Mouse (Mus musculus) megakaryocyte-erythroid progenitor cell, adult 5-6 weeks (primary cell): ENCODE results near the gene Fyttd1. TPM values are rescaled to one million over a fixed set of nuclear protein-coding genes. Genes with fewer than 3 reads are reported as not detected.
"Not testable (repeated sequence)": the region's sequence is repeated elsewhere in the genome, so short reads cannot be mapped to it uniquely, and the experiment has no call there.

Source experiments
- ATAC-seq: replicated peaks from 2 replicates; pipeline ENCODE4 v1.8.0; 2016; ENCODE audit warnings: mild to moderate bottlenecking, inconsistent platforms; ENCODE audit not compliant: severe bottlenecking, poor library complexity, low FRiP score, low TSS enrichment
- total RNA-seq, 2 experiments: library from RNA; stranded (forward) in 1 of 2; stranded (reverse) in 1 of 2; fragments of 200-1000, 215-1000 nt in 1 of 2; fragments of >200 nt in 1 of 2; fragmentation: Nextera tagmentation in 1 of 2; gene quantifications; 2 replicates each; pipeline ENCODE4 v1.2.3; 2014 to 2017

Fyttd1 gene
- total RNA-seq, 2 experiments from 2014 or later: 23.3 to 48.8 TPM

DNA sequence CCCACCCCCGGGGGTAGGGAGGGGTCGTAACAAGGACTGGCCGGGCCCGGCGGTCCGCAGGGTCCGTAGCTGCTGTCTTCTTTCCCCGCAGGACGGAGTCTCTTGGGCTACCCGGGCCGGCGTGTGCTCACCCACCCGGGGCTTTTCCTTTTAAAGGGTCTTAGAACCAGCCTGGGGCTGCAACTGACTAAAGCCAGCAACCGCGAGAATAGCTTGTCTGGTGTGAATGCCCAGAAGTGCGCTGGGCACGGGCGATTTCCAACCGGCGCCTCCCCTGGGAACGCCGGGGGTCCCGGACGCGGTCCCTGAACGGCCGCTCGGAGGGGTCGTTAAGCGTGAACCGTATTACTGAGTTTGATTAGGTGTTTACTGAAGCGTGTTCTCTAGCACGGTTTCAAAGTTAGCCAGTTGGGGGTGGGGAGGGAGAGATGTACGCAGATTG lies 878 bp downstream of the Fyttd1 start:
- ATAC-seq: no peak

DNA sequence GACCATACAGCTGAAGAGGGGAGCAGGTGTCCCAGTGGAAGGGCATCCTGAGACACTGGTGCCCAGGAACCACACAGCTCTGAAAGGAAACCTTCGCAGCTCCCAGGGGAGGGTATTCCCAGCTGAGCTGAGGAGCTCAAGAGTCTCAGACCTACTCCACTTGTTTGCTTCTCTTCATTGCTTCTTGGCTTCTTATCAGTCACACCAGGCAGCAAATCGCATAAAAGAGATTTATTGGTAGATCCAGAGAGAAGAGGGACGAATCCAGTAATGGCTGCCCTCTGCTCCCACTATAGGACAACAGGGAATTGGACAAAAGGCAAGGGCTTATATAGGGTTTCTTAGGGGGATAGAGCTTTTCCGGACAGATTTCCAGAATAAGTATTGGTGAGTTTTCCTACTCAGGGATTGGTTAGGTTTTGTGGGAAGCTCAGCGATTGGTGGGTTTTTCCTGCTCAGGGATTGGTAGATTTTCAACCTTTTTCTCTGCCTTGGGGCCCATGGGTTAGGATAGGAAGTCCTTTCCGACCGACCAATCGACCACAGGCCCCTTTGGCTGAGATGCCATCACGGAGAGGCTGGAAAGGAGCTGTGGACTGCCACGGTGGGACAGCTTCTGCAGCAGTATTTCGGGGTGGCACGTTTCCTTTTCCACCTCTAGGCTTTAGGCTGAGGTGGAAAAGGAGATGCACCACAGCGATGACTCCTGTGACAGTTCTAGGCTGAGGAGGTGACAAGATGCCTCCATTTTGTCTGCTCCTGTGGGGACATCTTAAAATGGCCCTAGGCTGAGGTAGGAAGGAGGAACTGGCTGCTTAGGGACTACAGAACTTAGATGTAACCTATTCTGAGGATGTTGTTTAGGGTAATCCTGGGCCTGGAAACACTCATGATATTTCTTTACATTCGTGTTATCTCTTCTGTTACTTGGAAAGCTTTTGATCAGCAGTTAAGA lies 1.9 kb downstream of the Fyttd1 start:
- ATAC-seq: no peak

DNA sequence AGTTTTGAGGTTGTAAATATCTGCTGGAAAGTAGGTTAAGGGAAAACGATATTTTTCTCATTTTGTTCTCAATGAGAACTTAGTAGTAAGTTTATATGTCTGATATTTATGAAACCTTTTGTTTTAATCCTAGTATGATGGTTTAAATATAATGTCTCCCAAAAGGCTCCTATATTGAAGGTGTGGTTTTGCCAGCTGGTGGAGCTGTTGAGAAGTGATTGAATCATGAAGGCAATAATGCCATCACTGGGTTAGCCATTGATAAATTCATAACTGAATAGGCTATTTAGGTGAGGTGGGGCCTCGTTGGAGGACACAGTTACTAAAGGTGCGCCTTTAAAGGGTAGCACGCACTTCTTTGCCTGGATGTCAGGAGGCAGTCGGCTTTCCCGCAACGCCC lies 4.2 kb downstream of the Fyttd1 start:
- no peak for ATAC-seq

DNA sequence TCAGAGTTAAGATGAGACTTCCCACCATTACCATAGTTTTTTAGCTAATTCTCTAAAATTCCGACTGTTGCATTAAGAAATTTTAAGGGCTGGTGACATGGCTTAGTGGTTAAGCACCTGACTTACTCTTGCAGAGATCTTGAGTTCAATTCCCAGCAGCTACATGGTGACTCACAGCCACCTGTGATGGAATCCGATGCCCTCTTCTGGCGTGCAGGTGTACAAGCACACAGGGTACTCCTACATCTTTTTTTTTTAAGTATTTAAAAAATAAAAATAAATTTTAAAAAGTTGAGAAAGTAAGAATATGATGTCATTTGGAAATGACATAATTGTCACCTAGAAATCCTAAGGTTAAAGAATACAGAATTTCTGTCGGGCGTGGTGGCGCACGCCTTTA lies 10.7 kb downstream of the Fyttd1 start:
- ATAC-seq: no peak

DNA sequence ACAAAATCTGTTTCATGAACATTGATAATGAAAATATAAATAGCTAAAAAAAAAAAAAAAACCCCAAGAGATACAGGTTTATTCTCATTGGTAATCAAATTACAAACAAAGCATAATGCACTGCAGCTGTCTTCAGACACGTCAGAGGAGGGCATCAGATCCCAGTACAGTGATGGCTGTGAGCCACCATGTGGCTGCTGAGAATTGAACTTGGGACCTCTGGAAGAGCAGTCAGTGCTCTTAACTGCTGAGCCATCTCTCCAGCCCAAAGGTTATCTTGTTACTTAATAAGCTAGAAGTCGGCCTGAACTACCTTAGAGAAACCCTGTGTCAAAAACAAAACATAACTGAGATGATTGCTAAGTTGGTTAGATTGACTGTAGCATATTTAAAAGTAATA lies 12.6 kb downstream of the Fyttd1 start:
- no peak for ATAC-seq

DNA sequence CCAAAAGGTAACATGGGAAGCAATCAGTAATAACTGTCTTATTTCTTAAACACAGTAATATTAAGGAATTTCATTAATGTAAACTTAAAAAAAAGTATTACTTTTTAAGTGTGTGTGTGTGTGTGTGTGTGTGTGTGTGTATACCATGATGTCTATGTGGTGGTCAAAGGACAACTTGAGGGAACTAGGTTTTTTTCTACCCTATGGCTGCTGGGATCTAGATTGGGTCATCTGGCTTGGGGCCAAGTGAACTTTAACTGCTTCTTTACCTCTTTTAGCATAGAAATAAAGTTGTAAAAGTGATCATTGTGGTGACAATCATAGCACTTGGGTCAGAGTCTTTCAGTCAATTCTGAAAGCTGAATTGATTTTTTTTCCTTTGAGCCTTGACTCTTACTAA lies 18.8 kb downstream of the Fyttd1 start:
- ATAC-seq: no peak

DNA sequence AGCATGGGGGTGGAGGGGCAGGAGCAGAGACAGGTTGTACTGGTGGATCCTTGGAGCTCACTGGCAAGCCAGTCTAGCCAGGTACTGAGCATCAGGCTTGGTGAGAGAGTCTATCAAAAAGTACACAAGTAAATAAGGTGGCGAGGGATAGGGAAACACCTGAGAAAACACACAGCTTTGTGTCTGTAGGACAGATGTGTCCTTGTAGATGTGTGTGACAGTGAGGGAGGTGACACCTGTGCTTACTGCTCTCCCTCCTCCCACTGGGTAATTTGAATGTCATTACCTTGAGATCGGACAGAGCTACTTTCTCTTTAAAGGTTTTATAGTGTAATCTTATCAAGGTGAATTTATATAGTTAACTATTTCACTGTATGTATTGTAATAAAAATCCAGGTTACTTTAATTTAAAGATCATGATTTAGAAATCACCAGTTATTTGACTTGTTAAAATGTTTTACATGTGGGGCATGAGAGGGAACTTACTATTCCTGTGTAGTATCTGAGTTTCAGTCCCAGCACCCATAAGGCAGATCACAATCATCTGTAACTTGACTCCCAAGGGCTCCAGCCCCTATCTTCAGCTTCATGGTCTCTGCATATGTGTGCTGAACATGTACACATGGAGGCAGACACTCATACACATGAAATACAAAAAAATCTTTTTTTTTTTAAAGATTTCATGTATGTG lies 24.2 kb downstream of the Fyttd1 start:
- no peak for ATAC-seq

DNA sequence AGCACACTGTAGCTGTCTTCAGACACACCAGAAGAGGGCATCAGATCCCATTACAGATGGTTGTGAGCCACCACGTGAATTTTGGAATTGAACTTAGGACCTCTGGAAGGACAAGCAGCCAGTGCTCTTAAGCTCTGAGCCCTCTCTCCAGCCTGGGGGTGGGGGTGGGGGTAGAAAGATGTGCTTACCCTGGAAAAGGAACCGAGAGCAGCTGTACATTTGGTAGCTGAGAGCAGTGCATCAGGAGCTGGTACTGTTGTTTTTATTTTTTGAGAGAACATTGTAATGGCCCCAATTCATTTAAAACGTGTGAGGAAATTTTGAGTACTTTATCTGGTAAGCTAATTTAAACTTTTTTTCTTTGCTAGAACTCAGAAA lies 24.7 kb downstream of the Fyttd1 start:
- no peak for ATAC-seq

DNA sequence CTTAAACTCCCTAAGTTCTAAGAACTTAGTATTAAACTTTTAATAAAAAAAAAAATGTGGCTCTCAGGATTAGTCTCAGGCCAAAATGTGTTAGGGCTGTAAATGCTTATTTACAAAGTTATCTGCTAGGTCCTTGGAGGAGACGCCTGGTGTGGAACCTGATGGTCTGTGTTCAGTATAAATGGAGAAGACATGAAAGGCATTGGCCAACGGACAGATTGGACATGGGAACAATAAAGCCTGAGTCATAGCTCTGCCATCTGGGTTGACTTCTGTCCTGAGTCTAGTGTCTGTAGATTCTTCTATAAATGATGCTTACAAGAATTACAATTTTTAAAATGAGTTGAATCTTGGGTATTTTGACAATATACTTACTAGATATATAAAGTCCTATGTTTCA lies 28.9 kb downstream of the Fyttd1 start:
- ATAC-seq: no peak

DNA sequence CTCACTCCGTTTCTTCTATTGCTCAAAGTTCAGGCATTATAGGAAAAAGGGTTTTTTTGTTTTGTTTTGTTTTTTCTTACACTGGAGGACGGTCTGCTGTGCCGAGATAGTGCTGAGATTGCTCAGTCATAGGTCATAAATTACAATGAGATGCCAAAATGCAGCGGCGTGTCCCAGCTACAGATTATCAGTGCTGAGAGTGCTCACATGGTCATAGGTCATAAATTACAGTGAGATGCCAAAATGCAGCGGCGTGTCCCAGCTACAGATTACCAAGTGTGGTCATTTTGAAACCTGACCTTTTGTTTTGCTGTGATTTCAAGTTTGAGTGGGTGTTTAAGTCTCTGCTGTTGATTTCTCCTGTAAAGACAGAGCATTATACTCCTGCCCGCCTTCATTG lies 29.4 kb downstream of the Fyttd1 start:
- peak; percentile 55; the same call in 1 of the 2 replicates for ATAC-seq

DNA sequence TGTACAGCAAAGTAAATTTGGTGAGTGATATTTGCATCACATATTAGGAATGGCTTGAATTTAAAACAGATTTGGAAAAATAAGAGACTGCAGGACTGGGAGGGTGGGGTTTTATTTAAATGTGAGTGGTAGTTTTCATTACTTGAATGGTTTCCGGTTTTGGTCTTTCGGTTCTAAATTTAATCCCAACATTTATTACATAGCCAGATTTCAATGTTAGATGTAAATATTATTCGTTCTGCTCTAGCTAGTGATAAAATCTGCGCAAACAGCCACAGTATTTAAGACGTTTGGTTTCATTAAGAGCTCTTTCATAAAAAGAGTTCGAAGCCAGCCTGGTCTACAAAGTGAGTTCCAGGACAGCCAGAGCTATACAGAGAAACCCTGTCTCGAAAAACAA lies 35.9 kb downstream of the Fyttd1 start:
- no peak for ATAC-seq

DNA sequence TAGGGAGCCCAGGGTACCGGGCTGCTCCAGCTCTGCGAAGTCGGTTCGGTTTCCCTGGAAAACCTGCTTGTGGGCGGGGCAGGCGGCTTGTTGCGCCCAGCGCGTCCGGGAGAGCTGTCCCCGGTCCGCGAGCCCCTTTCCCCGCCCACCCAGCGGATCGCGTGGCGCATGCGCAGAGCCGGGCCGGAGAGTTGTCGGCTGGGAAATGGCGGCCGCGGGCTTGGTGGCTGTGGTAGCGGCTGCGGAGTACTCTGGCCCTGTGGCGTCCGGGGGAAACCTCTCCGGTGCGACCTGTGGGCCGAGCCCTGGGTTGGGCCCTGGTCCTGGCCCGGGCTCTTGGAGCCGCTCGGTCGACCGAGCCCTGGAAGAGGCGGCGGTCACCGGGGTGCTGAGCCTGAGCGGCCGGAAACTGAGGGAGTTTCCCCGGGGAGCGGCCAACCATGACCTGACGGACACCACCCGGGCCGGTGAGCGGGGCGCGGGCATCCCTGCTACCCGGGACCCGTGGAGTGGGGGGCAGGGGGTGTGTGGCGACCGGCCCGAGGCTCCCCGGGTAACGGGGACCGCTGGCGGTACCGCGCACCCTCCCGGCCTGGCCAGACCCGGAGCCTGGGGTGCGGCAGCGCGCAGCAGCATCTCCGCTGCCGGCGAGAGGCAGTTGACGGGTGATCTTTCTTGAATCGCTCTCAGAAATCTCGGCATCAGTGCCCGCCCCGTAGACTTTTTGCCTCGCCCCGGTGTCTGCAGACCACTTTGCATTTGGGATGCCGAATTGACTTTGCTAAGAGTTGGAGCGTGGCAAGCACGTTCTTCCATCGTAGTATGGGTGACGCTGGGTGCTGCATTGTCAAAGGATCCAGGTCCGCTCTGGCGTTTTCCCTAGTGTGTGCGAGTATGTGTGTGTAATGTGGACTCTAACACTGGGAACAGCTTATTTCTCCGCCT lies 36.9 kb downstream of the Fyttd1 start, which contains the start of gene Lrch3:
Gene Lrch3 (plus strand): TSS at position 164 of the 945 bp plus-strand sequence.
- peak; percentile 82 for ATAC-seq

DNA sequence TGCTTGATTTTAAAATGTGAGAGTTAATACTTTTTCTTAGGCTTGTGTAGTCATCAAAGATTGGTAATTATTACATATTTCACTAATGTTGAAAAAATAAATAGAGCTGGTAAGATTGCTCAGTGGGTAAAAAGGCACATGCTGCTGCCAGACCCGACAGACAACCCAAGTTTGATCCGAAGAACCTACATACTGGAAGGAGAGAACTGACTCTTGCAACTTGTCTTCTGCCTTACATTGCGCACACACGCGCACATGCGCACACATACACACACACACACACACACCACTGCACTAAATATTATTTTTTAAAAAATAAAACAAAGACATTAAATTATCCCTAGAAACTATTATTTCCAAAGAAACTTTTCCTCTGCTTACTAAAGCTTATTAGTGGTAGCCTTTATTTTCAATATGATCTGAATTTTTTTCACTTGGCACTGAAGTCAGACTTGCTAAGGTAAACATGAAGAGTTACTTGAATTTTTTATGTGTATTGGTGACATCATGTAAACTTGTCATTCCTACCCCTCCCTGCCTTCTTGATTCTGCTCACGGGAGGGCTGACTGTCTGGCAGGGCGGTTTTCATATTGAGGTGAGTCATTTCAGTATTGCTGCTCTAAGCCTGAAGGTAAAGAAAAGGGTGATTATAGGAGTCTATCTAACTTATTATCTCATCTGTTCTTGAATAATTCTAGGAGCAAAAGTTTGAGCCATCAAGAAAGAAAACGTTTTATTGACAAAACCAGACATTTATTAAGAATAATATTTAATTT lies 38.2 kb downstream of the Fyttd1 start:
- no peak for ATAC-seq

DNA sequence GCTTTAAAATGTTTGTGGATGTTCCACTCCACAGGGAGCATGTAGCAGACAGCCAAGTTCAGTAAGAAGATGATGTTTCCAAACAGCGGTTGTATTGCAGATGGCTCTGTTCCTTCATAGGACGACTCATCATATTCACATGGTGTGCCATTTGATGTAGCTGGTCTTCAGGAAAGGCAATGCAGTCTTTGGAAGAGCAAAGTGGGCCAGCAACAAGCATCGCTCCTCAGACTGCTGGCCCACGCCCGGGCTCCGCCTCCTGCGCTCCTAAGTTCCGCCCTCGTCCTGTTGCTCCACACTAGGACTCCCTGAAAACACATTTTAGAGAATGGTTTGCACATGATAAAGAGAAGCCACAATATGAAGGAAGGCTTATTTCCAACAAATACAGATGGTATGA lies 49.3 kb downstream of the Fyttd1 start:
- ATAC-seq: not testable (repeated sequence)

DNA sequence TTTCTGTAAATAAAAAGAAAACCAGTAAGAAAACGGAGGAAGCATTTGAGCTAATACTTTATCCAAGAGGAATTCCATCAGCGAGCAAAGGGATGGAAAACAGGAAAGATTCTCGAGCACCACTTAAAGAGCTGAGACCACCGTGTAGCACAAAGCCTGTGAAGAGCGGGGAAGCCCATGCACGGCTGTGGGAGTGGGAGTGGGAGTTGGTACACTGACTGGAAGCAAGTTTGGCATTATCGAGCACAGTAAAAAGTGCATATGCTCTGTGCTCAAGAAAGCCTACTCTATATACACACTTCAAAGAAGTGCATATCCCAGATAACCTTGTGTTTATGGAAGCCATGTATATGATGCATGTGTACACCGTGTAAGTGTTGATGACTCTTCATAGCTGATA lies 49.7 kb downstream of the Fyttd1 start:
- no peak for ATAC-seq

DNA sequence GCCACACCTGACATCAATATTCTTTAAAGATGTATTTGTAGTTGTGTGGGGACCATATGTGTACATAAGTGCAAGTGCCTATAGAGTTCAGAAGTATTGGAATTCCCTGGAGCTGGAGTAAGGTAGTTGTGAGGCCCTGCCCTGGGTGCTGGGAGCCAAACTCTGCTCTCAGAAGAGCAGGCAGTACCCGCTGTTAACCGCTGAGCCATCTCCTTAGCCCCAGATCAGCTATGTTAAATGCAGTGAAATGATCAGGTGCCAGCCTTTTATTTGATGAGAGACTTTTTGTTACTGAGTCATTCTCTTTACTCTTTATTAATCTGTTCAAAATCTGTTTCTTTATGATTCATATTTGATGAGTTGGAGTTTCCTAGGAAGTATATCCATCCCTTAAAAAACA lies 52.6 kb downstream of the Fyttd1 start:
- ATAC-seq: no peak

DNA sequence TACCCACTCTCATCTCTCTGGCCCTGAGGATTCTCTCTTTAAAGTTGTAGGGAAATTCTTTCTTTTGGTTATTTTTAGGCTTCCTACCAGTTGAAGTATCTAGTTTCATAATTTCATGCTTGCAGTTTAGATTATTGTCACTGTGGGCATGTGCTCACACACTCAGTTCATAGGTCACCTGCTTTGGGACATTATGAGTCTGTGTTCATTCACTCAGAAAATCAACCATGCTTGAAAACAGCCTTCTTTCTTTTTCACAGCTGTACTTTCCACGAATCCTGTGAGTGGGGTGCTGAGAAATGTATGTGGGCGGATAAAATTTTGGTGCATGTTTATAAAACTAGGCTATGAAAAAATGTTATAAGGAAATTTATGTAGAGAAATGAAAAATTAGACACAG lies 57.2 kb downstream of the Fyttd1 start:
- no peak for ATAC-seq

DNA sequence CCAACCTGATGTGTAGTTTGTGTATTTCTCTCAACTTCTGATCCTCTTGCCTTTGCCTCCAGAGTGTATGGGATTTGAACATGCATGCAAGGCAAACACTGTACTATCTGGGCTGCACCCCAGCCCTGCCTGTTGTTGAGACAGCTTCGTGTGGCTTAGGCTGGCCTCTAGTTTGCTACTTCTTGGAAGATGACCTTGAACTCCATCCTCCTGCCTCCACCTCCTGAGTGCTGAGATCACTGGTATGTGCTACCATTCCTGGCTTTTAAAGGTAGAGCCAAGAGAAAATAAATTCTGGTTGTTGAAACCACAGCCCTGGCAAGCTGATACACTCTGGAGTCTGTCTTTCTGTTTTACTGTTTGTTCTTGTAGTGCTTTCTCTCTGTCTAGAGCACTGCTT lies 57.8 kb downstream of the Fyttd1 start:
- ATAC-seq: no peak

DNA sequence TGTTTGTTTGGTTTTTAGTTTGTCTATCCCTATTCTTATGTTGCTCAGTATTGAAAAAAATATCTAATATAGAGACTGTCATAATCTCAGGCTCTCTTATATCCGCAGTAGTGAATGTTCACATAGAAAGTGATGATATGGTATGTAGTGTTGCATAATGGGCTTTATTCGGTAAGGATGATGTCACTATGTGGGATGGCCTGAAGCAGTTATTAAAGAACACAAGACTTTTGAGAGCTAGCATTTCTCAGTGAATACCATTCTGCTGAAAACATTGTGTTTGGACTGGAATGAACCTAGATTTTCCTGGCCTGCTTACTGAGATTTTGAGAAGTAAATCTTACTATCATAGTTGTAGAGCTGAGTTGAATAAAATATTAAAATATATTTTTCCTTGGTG lies 60.1 kb downstream of the Fyttd1 start:
- no peak for ATAC-seq
